Mouse (Mus musculus) testis, postnatal 10 days (tissue): ENCODE measurements around the gene Spef2.
"Not testable (repeated sequence)": the region's sequence is repeated elsewhere in the genome, so short reads cannot be mapped to it uniquely, and the experiment has no call there.

ENCODE experiments used
- DNase-seq: peaks from one replicate; pipeline ENCODE4 v3.0.0; 2021; ENCODE audit warnings: low spot score

Spef2 gene

DNA sequence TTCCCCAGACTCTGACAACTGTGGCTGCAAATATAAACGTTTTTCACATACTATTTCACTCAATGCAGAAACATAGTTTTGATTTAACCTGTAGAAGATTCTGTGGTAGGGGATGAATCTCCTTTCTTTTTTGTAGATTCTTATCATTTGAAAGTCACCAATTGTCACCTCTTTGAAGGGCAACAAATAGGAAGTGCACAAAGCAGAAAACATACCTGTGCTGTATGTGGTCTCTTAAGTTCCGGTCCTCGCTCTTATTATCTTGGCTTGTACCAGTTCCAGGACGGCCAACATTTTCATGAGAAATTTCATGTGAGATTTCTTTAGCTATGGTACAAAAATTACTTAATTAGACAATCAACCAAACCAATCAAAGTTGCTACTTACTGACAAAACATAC lies 80.1 kb downstream of the Spef2 start:
- no peak for DNase-seq

DNA sequence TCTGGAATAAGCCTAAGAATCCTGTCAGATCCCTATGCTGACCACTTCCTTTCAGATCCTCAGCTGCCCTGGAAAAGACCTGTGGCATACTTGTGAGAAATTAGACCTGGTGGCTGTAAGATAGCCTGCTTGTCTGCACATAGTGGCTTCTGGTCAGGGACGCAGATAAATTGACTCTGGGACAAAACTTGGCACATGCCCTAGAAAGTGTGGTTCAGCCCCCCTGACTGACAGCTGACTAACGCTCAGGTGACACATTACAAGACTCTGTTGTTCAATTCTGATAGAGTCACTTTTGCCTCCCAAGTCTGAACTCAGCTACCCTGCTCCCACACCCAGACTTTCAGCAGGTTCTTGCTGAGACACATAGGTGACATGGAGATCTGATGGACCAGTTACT lies 83.7 kb downstream of the Spef2 start:
- not testable (repeated sequence) for DNase-seq

DNA sequence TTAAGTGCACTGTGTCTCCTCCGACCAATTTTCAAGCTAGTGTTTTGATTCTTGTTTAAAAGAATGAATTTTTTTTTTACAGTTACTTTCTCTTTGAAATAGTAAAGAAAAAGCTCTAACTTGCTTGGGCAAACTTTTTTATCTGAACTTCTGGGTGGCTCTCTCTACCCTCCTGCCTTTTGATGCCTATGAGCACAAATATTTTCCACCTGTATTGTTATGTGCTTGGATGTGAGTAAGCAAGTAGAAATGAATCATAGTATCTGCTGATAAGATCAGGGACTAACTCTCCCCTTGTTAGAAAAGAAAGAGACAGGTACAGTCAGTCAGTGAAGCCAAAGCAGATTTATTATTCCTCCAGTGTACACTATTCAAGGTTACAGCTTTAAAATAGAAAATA lies 87.5 kb downstream of the Spef2 start:
- no peak for DNase-seq

DNA sequence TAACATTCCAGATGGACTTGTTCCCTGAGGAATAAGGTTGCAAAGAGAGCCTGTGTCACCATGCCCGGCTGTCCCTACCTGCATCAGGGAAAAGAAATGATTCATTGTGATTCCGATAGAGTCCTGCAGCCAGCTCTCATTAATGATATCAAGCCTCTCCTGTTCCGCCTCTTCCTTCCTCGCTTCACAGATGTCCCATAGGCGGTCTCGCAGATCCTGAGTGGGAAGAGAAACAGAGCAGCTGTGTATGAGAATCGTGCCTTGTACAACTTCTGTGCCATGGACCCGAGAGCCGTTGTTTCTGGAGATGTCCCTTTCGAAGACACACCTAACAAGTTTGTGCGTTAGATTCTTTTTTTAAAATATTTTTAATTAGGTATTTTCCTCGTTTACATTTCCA lies 114.2 kb downstream of the Spef2 start:
- DNase-seq = no peak

DNA sequence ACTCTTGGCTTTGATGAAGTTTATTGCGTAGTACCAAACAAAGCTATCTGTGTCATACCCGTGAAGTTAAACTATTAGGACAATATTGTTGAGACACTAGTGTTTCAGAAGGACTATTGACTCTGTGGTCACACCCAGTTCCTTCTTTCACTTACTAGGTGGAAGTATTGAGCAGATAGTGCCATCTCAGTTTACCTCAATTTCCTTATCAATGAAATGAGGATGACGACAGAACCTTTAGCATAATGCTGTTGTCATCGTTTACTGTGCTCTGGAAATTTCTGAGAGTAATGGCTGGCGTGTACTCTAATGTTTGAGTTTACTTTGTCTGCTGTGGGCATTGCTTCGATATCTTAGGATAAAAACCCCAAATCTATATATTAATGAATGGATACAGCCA lies 117.0 kb downstream of the Spef2 start:
- no peak for DNase-seq

DNA sequence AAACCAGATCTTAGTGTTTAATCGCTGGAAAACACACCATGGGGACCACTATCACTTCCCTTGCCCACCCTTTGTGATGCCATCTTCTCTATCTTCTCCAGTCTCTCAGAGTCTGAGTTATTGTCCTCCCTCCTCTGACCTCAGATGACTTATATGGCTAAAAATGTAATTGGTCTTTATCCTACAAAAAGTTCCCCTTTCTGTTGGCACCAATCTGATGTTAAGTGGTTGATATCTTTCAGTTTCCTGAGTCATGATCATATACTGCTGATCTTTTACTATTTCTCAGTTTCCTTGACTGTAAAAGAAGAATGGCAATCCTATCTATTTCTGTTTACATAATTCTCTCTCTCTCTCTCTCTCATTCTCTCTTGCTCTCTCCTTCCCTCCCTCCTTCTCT lies 119.0 kb downstream of the Spef2 start:
- no peak for DNase-seq

DNA sequence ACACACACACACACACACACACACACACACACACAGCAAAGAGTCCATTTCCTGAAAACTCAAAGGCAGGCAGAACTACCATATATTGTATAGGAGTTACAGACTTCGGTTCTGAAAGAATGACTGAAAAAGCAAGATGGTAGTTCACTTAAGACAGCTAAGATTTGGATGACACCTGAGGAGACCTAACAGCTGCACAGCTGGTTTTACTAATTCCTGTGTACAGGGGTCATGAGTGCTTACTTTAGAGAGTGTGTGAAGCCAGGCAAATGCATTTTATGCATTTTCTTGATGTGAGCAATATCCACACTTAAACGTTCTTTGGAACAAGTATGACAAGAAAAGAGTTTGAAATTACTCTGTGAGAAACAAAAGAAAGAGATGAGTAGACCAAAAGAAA lies 124.0 kb downstream of the Spef2 start:
- DNase-seq = no peak

DNA sequence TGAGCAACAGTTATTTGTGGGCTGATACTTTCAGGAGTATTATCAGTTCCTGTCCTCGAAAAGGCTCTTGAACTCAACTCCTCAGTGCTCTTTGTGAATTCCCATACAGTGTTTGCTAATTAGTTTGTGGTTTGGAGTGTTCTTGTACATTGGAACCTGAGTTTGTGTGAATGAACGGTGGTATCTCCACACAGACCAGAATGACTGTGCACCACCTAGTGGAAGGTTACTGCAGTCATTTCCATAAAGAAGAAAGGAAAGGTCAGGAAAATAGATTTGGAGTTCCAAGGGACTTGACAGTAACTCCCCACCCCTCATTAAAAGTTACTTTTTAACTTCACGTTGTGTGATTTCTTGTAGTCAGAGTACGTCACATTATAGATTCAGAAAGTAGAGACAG lies 140.5 kb downstream of the Spef2 start:
- DNase-seq = no peak

DNA sequence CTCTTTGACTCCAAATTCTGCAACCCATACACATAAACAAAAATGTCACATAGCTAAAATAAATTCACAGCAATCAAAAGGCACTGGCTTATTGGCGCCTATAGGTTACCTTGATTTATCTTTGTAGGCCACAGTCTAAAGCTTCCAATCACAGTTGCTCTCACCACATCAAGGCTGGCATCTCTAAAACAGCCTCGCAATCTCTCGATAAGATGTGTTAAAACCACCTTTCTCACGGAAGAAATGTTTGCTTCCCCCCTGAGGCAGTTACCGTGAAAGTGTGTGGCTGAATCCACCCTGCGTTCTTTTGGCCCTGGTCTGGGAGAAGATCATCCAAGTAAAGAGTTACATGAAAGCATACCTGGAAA lies 148.6 kb downstream of the Spef2 start:
- DNase-seq = no peak

DNA sequence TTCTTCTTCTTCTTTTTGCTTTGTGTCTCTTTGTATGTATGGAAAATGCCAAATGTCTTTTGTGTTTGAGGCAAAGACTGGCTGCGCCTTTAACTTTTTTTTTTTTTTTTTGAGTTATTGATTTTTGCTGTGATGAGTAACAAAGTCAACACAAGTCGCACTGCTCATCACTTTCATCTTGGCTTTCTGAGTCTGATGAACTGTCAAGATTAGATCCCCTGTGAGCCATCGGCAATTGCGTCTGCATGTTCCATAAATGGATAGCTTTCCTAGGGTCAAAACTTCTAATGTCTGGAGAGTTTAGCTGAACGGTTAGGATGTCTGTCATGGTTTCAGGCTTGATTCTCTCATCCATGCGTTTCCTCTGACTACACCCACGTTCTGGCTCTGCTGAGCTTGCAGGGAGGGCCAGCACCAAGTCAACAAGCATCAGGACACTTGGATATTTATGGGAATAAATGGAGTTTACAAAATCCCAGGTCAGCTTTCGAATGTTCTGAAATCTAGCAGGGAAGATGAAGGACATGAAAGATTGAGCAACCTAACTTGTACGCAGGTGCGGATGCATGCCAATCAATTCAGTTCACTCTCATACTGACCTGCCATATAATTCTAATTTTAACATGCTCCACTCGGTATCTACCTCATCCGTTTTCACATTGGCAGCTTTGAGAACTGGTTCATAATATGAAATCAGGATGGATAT lies 149.1 kb downstream of the Spef2 start:
- no peak for DNase-seq

DNA sequence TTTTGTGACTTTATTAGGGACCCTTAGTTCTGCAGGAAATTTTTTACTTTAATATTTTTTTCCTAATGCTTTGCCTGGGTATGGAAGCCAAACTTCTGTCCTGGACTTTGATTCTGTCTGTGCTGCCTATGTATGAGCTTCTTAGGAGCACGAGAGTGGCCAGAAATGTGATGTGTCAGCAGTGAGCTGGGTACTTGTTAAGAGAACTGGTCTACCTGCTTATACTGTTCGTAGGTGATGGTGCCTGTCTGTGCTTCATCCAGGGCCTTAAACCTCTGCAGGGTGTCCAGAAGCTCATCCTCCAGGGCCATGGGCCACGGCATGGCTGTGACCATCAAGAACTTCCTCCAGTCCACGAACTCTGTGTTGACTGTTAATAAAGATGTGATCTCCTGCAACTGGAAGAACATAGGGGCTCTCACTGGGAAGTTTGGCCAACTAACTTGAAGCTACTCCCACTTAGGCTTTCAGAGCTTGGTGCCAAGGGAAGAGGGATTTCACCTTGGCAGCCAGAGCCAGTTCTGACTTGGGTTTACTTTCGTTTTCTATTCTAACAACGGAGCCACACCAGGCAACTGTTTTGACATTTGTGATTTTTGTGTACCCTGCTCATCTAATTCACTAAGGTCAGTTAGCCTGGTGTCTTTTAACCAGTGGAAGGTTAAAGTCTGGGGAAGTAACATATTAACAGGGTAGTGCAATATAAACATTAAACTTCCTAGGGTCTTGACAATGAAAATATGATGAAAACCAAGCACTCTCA lies 152.2 kb downstream of the Spef2 start:
- DNase-seq = no peak

DNA sequence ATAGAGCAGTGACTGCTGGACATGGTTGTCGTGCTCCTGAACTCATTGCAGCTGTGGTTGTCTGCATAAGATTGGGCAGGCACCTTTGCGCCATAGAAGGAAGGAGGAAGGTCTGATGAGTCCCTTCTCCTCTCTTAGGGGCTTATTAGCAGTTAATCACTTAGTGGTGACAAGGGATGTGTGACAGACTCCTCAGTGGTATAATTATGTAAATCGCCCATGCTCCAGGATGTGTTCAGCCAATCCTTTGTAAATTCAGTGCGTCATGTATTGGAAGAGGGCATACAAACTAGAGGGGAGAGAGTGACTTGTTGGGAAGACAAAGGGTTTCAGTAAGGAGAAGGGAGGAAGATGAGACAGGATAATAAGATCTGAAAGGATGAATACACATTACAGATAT lies 158.7 kb downstream of the Spef2 start:
- DNase-seq = no peak

DNA sequence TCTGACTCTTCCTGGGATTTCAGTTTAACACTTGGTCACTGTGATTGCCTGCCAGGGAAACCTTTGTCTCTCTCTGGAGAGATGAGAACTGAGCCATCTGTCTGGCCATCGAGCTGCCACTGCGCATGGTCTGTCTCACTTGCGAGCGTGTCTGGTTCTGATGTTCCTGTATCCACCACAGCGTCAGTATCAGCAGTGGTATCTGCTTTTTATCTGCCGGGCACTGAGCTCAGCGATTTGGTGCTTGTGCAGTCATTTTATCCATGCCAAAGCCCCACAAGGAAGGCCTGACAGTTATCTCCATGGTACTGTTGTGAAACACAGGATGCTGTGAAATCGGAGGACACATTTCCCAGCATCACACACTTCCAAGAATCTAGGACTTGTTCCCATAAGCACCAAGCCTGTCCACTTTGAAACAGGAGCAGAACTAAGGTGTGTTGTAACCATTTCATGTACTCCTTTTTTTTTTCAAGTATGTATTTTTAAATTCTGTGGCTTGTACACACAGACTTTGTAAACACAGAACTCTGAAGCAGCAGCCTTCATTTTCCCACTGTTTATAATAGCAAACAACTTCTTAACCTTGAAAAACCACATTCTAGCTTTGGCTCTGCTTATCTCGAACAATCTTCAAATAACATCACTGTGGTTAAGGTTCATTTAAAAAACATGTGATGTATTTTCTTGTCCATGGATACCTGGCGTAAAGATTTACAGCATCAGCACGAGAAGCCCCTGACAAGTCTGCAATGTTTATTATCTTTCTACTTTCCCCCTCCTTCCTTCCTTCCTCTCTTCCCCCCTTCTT lies 168.0 kb downstream of the Spef2 start:
- DNase-seq = no peak

DNA sequence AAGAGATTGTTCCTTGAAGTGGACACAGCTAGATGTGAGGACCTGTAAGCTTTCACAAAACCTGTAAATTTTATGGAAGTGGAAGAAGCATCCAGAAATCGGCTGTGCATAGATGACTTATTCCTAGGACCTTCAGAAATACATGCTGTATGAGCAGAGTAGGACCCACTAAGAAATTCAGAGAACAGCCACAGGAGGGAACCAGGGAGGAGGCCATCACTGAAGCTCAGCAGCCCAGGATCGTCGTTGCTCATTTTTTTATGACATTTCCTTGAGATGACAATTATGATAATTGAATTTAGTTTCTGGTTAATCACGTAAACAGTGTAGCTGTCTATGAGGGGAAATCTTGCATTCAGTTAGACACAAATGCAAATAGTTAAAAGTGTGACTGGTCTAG lies 171.4 kb downstream of the Spef2 start:
- no peak for DNase-seq

DNA sequence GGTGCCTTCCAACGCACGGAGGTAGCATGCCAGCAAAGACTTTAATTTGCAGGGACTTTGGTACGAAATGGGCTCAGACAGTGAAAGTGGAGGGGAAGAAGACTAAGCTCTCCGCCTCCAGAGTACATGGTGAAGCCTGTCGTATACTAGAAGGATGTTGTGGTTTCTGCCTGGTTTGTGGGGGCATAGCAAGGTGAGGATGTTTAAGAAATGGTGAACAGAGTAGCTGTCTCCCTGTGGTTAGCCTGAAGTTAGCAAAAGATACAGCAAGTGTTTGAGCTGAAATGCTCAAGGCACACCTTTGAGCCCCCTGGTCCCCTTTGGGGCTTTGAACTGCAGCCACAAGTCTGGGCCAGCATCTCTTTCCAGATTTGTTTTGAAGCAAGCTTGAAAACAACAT lies 173.9 kb downstream of the Spef2 start:
- DNase-seq = no peak

DNA sequence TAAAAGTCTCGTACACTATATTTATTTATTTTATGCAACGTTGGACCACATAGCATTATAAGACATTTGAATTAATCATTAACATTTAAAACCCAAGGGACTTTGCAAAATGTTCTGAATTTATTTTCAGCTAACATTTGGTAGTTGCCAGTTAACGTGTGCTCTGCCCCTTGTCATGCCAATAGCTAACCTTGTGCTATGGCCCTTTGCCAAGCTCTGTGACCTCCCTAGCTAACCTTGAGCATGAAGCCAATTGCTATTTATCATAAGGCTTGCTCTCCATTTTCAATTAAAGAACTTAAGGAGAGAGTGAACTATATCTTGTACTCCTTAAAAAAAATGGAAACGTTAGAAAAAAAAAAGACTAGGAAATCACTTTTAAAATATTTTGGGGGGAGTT lies 175.3 kb downstream of the Spef2 start:
- no peak for DNase-seq

DNA sequence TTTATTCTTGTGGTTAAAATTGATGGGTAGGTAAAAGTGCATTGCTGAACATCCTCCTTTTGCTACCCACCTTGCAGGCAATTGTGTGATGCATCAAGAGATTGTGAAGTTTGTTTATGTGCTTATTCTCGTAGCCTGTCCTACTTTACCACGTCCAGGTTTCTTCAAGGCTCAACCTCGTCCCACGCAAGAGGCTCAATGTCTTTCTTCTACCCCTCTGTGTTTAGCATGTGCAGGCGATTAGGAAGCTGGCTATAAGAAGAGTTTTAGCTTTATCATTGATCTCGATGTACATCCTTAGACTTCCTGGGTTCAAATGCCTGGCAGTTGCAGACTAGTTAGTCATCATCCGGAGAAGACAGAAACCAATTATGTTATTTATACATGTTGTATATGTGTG lies 176.0 kb downstream of the Spef2 start:
- no peak for DNase-seq

DNA sequence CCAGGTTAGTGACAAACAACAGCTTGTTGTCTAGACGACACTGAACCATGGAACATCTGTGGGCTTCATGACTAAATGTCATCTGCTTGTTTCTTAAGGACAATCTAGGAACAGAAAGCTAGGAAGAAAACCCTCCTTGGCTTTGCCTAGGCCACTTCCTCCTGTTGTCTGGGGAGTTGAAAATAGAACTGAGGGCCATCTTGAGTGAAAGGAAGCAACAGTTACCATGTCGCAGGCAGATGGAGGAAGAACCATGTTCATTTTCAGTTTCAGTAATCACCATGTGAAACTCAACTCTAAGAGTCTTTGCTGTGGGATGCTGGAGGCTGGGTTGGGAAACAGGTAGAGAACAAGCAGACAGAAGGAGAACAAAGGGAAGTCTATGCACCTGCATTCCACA lies 176.8 kb downstream of the Spef2 start:
- no peak for DNase-seq

DNA sequence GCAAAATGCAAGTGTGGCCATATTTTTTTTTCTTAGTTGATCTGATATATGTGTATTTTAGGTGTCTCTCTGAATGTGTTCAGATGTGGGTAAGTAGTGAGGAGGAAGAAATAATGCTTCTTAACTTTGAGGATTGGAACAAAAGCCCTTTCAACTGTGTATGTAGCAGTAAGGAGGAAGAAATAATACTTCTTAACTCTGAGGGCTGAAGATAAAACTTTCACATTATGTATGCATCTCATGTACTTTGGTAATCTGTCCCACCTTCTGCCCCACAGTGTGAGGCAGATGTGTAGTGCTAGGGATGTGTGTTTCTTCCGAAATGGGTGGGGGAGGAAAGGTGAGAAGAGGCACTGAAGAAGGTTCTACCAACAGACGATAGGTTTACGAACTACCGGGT lies 181.4 kb downstream of the Spef2 start:
- DNase-seq = no peak

DNA sequence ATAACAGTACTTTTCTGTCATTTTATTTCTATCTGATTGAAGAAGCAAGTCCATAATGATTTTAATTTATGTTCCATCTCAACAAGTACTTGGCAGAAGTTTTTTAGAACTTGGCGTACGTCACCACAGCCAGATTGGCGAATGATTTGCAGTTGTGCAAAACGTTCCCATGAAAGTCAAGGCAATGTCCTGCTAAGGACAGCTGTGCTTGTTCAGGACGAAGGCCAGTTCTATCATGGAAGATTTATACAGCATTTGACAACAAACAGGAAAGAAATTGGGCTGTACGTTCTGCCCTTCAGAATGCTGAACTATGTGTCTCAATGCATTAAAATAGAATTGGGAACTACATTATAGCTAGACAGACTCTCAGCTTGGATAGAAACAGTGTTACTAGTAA lies 183.3 kb downstream of the Spef2 start:
- no peak for DNase-seq

DNA sequence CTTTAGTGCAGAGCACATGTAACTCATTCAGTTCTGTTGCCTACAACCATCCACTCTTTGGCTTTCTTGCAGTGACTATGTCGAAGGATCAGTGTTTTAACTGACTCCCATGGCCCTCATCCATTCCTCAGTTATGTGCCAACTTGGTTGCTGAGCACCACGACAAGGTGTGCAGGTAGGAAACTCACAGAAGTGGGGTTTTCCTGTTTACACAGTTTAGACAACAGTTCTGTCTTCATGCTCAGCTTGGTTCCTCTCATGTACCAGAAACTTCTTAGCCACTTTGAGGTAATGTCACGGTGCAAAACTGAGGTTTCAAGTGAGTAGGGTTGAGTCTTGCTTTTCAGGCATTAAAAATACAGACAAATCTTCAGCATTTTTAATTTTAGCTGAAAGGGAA lies 184.5 kb downstream of the Spef2 start:
- no peak for DNase-seq

DNA sequence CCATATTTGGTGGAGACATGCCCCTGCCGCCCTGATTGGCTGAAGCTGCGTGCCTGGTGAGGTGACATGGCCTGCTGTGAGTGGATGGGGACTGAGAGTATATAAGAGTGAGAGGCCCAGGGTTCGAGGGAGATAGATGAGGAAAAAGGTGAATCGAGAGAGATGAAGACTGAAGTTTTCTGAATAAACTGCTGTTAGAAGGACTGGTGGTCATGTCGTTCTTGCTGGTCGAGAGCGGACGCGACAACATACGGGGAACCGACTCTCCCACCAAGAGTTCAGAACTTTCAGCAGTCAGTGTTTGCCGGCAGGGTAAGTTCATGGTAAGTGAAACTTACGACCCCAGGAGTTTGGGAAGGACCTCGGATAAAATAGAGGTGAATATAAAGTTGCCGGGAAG lies 191.4 kb downstream of the Spef2 start:
- DNase-seq = not testable (repeated sequence)

DNA sequence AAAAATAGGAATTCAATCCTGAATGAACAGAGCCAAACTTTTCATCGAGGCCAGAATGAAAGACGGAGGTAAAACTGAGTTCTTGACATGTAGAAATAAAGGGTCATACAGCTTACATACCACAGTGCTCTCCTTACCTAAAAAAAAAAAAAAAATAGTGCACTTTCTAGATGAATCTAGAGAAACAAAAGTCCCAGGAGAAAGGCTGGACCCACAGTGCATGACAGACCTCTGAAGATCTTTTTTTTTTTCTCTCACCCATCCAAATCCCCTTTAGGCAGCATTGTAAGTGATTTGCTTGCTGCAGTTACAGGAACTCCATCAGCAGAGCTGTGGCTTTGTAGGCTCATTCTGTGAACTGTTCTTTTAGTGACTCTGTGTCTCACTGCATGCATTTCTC lies 199.7 kb downstream of the Spef2 start:
- no peak for DNase-seq
